Mouse (Mus musculus): Measurements from ENCODE around the gene Krt71. TPM values are rescaled to one million over a fixed set of nuclear protein-coding genes. Genes with fewer than 3 reads are reported as not detected.
"Not testable (repeated sequence)": the region's sequence is repeated elsewhere in the genome, so short reads cannot be mapped to it uniquely, and the experiment has no call there.

Krt71 gene
- total and polyA plus RNA-seq, 2 experiments: not detected

DNA sequence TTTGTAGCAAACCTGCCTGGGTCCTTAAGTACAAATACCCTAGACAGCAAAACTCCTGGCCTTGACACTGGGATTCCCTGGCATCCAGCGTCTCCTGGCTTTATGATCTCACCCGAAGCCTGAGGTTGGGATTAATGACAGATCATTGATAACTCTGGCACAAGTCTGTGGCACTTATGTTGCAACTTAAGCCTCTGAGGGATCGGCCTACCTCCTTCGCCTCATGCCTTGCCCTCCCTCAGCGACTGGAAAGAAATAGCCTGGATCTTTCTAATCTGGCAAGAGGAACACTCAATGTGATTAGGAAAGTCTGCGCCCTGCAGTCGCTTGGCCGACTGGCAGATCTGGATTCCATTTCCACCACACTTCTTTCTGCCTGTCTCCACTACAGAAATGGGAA lies 43.0 kb downstream of the Krt71 start:
- no peak overlapping the region for H3K27ac ChIP-seq (replicated peaks; ENCODE audit: insufficient read depth, low read depth, low read length)
- no peaks in the 10 kb centered on the region; the same call in 1 of the 2 replicates for H3K27me3 ChIP-seq (ENCODE audit: control insufficient read depth, insufficient read depth, low read length)
- H3K79me2 ChIP-seq (ENCODE audit: control insufficient read depth, insufficient read depth, low read length): no peaks in the 10 kb centered on the region
- 83% methylated on average over 8 of the region's 8 CpGs for WGBS
- no peaks in the 10 kb centered on the region for H3K4me1 ChIP-seq (ENCODE audit: control insufficient read depth, insufficient read depth, low read length)
- no peak overlapping the region for H3K4me3 ChIP-seq (ENCODE audit: insufficient read depth, low read depth, low read length)
- H3K36me3 ChIP-seq (ENCODE audit: control insufficient read depth, insufficient read depth, low read length): no peaks in the 10 kb centered on the region
- DNase-seq (ENCODE audit: extremely low read depth, low read depth, low spot score): no peak
- TF ChIP-seq POLR2A (IDR thresholded peaks at IDR 0.05; ENCODE audit: extremely low read depth, insufficient read depth, low read length): no peak
- TF ChIP-seq CTCF (IDR thresholded peaks at IDR 0.05; ENCODE audit: low read depth, low read length): no peak
- no peak overlapping the region for H3K9ac ChIP-seq (ENCODE audit: low read depth, low read length)

DNA sequence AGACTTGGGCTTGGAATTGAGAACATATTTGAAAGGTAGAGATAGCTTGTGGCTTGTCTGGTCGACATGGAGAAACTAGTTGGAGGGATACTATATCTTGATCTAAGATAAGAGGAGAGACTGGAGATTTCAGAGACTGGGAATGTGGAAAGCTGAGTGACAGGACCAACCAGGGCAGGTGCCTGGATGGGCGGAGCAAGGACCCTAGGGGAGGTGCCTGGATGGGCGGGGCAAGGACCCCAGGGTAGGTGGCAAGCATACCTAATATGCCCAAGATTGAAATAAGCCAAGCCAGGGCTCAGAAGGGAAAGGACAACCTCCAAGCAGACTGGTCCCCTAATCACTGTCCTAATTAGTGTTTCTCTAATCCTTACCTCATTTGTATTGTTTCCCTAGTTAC lies 43.7 kb downstream of the Krt71 start:
- H3K4me3 ChIP-seq (ENCODE audit: insufficient read depth, low read depth, low read length): no peak overlapping the region
- no peaks in the 10 kb centered on the region for H3K4me1 ChIP-seq (ENCODE audit: control insufficient read depth, insufficient read depth, low read length)
- H3K79me2 ChIP-seq (ENCODE audit: control insufficient read depth, insufficient read depth, low read length): no peaks in the 10 kb centered on the region
- TF ChIP-seq POLR2A (IDR thresholded peaks at IDR 0.05; ENCODE audit: extremely low read depth, insufficient read depth, low read length) (no peak), CTCF (IDR thresholded peaks at IDR 0.05; ENCODE audit: low read depth, low read length) (no peak)
- H3K27me3 ChIP-seq (ENCODE audit: control insufficient read depth, insufficient read depth, low read length): no peaks in the 10 kb centered on the region; the same call in 1 of the 2 replicates
- DNase-seq (ENCODE audit: extremely low read depth, low read depth, low spot score): no peak
- no peak overlapping the region for H3K27ac ChIP-seq (replicated peaks; ENCODE audit: insufficient read depth, low read depth, low read length)
- no peak overlapping the region for H3K9ac ChIP-seq (ENCODE audit: low read depth, low read length)
- 37% methylated on average over 3 of the region's 3 CpGs for WGBS
- H3K36me3 ChIP-seq (ENCODE audit: control insufficient read depth, insufficient read depth, low read length): no peaks in the 10 kb centered on the region

DNA sequence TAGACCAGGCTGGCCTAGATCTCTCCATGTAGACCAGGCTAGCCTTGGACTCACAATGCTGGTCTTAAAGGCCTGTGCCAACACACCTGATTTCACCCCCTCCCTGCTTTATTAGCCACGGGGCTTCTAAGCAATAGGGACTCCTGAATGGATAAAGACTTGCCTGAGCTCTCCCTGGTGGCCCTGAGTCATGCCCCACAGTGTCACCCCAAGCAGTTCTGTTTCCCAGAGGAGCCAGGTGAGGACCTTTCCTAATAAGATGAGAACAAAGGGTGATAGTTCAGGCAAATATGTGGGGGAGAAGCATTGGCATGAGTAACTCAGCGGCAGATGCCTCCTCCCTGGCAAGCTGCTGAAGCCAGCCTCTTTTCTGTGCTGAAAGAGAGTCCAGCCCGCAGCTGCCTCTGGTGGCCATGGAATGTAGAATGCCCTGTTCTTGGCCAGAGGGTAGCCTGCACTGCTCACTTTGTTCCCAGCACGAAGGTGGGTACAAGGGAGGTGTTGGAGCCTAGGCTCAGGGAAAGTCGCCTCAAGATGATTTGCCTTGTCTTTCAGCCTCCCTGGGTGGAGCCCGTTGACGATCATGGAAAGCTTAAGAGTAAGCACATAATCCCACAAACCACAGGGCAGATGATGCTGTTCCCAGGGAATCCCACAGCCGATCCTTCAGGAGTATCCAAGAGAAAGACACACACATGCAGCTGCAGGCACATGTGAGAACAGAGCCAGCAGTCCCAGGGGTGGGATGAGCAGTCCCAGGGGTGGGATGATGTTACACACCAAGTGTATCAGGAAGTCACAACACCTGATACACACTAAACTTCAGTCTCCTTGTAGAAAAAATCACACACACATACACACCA lies 45.4 kb downstream of the Krt71 start:
- 62% methylated on average over 8 of the region's 8 CpGs for WGBS
- DNase-seq (ENCODE audit: extremely low read depth, low read depth, low spot score): no peak

DNA sequence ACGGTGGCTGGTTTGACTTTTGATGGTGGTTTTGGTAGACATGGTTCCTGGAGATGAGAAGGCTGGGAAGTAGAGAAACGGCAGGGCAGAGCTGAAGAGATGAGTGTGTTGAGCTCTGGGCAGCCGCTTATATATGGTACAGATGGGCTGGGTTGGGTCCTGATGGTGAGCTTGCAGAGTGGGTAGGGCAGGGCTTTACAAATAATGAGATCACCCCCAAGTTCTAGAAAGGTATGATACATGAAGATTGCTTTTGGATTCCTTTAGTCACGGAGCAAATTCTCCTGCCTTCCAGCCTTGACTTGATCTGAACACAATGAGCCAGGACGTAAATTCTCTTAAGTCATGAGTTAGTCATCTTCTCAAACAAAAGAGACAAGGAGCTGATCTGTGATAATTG lies 48.7 kb downstream of the Krt71 start, which contains the start of gene Krt6a:
Gene Krt6a (minus strand): TSS at position 101 of the 400 bp plus-strand sequence.
- 69% methylated on average over 5 of the region's 5 CpGs for WGBS

More for the DNA sequence above, 45.4 kb downstream of the Krt71 start:
- H3K27ac ChIP-seq (replicated peaks; ENCODE audit: insufficient read depth, low read depth, low read length): no peak overlapping the region
- no peak overlapping the region for H3K9ac ChIP-seq (ENCODE audit: low read depth, low read length)
- H3K79me2 ChIP-seq (ENCODE audit: control insufficient read depth, insufficient read depth, low read length): no peaks in the 10 kb centered on the region
- no peaks in the 10 kb centered on the region for H3K4me1 ChIP-seq (ENCODE audit: control insufficient read depth, insufficient read depth, low read length)
- H3K27me3 ChIP-seq (ENCODE audit: control insufficient read depth, insufficient read depth, low read length): no peaks in the 10 kb centered on the region; the same call in 1 of the 2 replicates
- H3K36me3 ChIP-seq (ENCODE audit: control insufficient read depth, insufficient read depth, low read length): no peaks in the 10 kb centered on the region
- no peak for TF ChIP-seq POLR2A (IDR thresholded peaks at IDR 0.05; ENCODE audit: extremely low read depth, insufficient read depth, low read length)
- TF ChIP-seq CTCF (IDR thresholded peaks at IDR 0.05; ENCODE audit: low read depth, low read length): no peak
- no peak overlapping the region for H3K4me3 ChIP-seq (ENCODE audit: insufficient read depth, low read depth, low read length)

DNA sequence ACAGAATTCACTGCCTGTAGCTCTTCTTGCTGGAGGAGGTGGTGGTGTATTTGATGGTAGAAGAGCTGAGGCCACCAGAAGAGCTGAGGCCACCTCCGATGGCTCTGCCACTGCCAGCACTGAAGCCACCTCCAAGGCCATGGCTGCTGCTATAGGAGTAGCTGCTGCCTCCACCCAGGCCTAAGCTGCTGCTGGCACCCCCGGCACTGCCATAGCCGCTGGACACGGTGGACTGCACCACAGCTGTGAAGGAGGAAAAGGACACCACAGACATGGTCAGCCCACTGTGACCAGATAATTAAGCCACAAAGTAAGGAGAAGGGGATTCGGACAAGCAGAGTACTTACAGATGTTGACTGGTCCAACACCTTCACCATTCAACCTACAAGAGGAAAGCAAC lies 52.4 kb downstream of the Krt71 start:
- H3K4me3 ChIP-seq (ENCODE audit: insufficient read depth, low read depth, low read length); H3K4me1 ChIP-seq (ENCODE audit: control insufficient read depth, insufficient read depth, low read length); H3K9ac ChIP-seq (ENCODE audit: low read depth, low read length); H3K36me3 ChIP-seq (ENCODE audit: control insufficient read depth, insufficient read depth, low read length); H3K27me3 ChIP-seq (ENCODE audit: control insufficient read depth, insufficient read depth, low read length); H3K79me2 ChIP-seq (ENCODE audit: control insufficient read depth, insufficient read depth, low read length); H3K27ac ChIP-seq (replicated peaks; ENCODE audit: insufficient read depth, low read depth, low read length); DNase-seq (ENCODE audit: extremely low read depth, low read depth, low spot score): not testable (repeated sequence)
- 82% methylated on average over 5 of the region's 5 CpGs for WGBS

More for the DNA sequence above, 48.7 kb downstream of the Krt71 start, which contains the start of gene Krt6a:
- Histone ChIP-seq H3K4me1 (ENCODE audit: control insufficient read depth, insufficient read depth, low read length) (no peaks in the 10 kb centered on the region), H3K4me3 (ENCODE audit: insufficient read depth, low read depth, low read length) (no peak within 1 kb of the TSS), H3K27me3 (ENCODE audit: control insufficient read depth, insufficient read depth, low read length) (no peaks in the 10 kb centered on the region; the same call in 1 of the 2 replicates), H3K79me2 (ENCODE audit: control insufficient read depth, insufficient read depth, low read length) (no peaks in the 10 kb centered on the region), H3K27ac (replicated peaks; ENCODE audit: insufficient read depth, low read depth, low read length) (no peak within 1 kb of the TSS), H3K36me3 (ENCODE audit: control insufficient read depth, insufficient read depth, low read length) (no peaks in the 10 kb centered on the region), H3K9ac (ENCODE audit: low read depth, low read length) (no peak within 1 kb of the TSS)
- TF ChIP-seq POLR2A (IDR thresholded peaks at IDR 0.05; ENCODE audit: extremely low read depth, insufficient read depth, low read length) (no peak), CTCF (IDR thresholded peaks at IDR 0.05; ENCODE audit: low read depth, low read length) (no peak)
- no peak for DNase-seq (ENCODE audit: extremely low read depth, low read depth, low spot score)

DNA sequence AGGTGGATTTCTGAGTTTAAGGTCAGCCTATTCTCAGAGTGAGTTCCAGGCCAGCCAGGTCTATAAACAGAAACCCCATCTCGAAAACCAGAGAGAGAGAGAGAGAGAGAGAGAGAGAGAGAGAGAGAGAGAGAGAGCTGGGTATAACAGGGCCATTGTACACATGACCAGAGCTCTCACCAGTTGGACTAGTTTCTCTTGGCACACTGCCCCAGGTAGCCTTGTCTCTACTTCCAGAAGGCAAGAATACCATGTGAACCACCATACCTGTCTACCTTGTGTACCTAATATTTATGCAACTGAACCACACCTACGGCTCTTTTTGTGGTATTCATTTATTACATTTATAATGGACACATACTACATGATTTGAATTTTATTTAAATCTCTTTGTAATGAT lies 54.7 kb downstream of the Krt71 start:
- Histone ChIP-seq H3K4me1 (ENCODE audit: control insufficient read depth, insufficient read depth, low read length) (no peaks in the 10 kb centered on the region), H3K36me3 (ENCODE audit: control insufficient read depth, insufficient read depth, low read length) (no peaks in the 10 kb centered on the region), H3K27me3 (ENCODE audit: control insufficient read depth, insufficient read depth, low read length) (no peaks in the 10 kb centered on the region), H3K27ac (replicated peaks; ENCODE audit: insufficient read depth, low read depth, low read length) (no peak overlapping the region), H3K4me3 (ENCODE audit: insufficient read depth, low read depth, low read length) (no peak overlapping the region), H3K79me2 (ENCODE audit: control insufficient read depth, insufficient read depth, low read length) (no peaks in the 10 kb centered on the region), H3K9ac (ENCODE audit: low read depth, low read length) (no peak overlapping the region)
- TF ChIP-seq CTCF (IDR thresholded peaks at IDR 0.05; ENCODE audit: low read depth, low read length) (no peak), POLR2A (IDR thresholded peaks at IDR 0.05; ENCODE audit: extremely low read depth, insufficient read depth, low read length) (no peak)
- 49% methylated on average over 2 of the region's 2 CpGs for WGBS
- DNase-seq (ENCODE audit: extremely low read depth, low read depth, low spot score): no peak

Other genes starting within 250 kb of the Krt71 start
- not detected in 2 replicates for gene Gm49425, start 225.8 kb downstream of the Krt71 start, total RNA-seq (2014; rRNA removed)
- gene Gm49425, start 225.8 kb downstream of the Krt71 start, polyA plus RNA-seq (2012; rRNA removed): not detected in 2 replicates
- not detected in 2 replicates for gene Krt84, start 210.3 kb downstream of the Krt71 start, total RNA-seq (2014; rRNA removed)
- gene Krt84, start 210.3 kb downstream of the Krt71 start, polyA plus RNA-seq (2012; rRNA removed): not detected in 2 replicates
- not detected in 2 replicates for gene Krt82, start 192.4 kb downstream of the Krt71 start, total RNA-seq (2014; rRNA removed)
- not detected in 2 replicates for gene Krt82, start 192.4 kb downstream of the Krt71 start, polyA plus RNA-seq (2012; rRNA removed)
- gene Krt90, start 180.2 kb downstream of the Krt71 start, total RNA-seq (2014; rRNA removed): not detected in 2 replicates
- gene Krt90, start 180.2 kb downstream of the Krt71 start, polyA plus RNA-seq (2012; rRNA removed): not detected in 2 replicates
- gene Krt75, start 169.2 kb downstream of the Krt71 start, total RNA-seq (2014; rRNA removed): not detected in 2 replicates
- gene Krt75, start 169.2 kb downstream of the Krt71 start, polyA plus RNA-seq (2012; rRNA removed): not detected in 2 replicates
- gene Gm5414, start 114.9 kb downstream of the Krt71 start, total RNA-seq (2014; rRNA removed): not detected in 2 replicates
- gene Gm5414, start 114.9 kb downstream of the Krt71 start, polyA plus RNA-seq (2012; rRNA removed): not detected in 2 replicates
- gene Gm5478, start 95.7 kb downstream of the Krt71 start, total RNA-seq (2014; rRNA removed): not detected in 2 replicates
- not detected in 2 replicates for gene Gm5478, start 95.7 kb downstream of the Krt71 start, polyA plus RNA-seq (2012; rRNA removed)
- gene Krt6b, start 62.8 kb downstream of the Krt71 start, total RNA-seq (2014; rRNA removed): not detected in 2 replicates
- not detected in 2 replicates for gene Krt6b, start 62.8 kb downstream of the Krt71 start, polyA plus RNA-seq (2012; rRNA removed)
- not detected in 2 replicates for gene Krt6a, start 48.8 kb downstream of the Krt71 start, total RNA-seq (2014; rRNA removed)
- not detected in 2 replicates for gene Krt6a, start 48.8 kb downstream of the Krt71 start, polyA plus RNA-seq (2012; rRNA removed)
- gene Krt5, start 30.2 kb downstream of the Krt71 start, total RNA-seq (2014; rRNA removed): not detected in 2 replicates
- gene Krt5, start 30.2 kb downstream of the Krt71 start, polyA plus RNA-seq (2012; rRNA removed): not detected in 2 replicates
- not detected in 2 replicates for gene Krt72, start 43.4 kb upstream of the Krt71 start, total RNA-seq (2014; rRNA removed)
- gene Krt72, start 43.4 kb upstream of the Krt71 start, polyA plus RNA-seq (2012; rRNA removed): not detected in 2 replicates
- gene Krt73, start 59.2 kb upstream of the Krt71 start, total RNA-seq (2014; rRNA removed): not detected in 2 replicates
- not detected in 2 replicates for gene Krt73, start 59.2 kb upstream of the Krt71 start, polyA plus RNA-seq (2012; rRNA removed)
- gene Krt2, start 75.1 kb upstream of the Krt71 start, total RNA-seq (2014; rRNA removed): not detected in 2 replicates
- not detected in 2 replicates for gene Krt2, start 75.1 kb upstream of the Krt71 start, polyA plus RNA-seq (2012; rRNA removed)
- gene Krt1, start 107.7 kb upstream of the Krt71 start, total RNA-seq (2014; rRNA removed): not detected in 2 replicates
- not detected in 2 replicates for gene Krt1, start 107.7 kb upstream of the Krt71 start, polyA plus RNA-seq (2012; rRNA removed)
- not detected in 2 replicates for gene Krt77, start 126.6 kb upstream of the Krt71 start, total RNA-seq (2014; rRNA removed)
- gene Krt77, start 126.6 kb upstream of the Krt71 start, polyA plus RNA-seq (2012; rRNA removed): not detected in 2 replicates
- gene Krt76, start 149.8 kb upstream of the Krt71 start, total RNA-seq (2014; rRNA removed): not detected in 2 replicates
- gene Krt76, start 149.8 kb upstream of the Krt71 start, polyA plus RNA-seq (2012; rRNA removed): not detected in 2 replicates
- gene Krt4, start 181.6 kb upstream of the Krt71 start, total RNA-seq (2014; rRNA removed): not detected in 2 replicates
- gene Krt4, start 181.6 kb upstream of the Krt71 start, polyA plus RNA-seq (2012; rRNA removed): 0.06 TPM in 1 of 2 replicates, not detected in the other
- gene Krt79, start 197.2 kb upstream of the Krt71 start, total RNA-seq (2014; rRNA removed): 0.09 TPM in 1 of 2 replicates, not detected in the other
- 0.04 and 0.10 TPM in 2 replicates for gene Krt79, start 197.2 kb upstream of the Krt71 start, polyA plus RNA-seq (2012; rRNA removed)
- gene Krt78, start 211.2 kb upstream of the Krt71 start, total RNA-seq (2014; rRNA removed): not detected in 2 replicates
- gene Krt78, start 211.2 kb upstream of the Krt71 start, polyA plus RNA-seq (2012; rRNA removed): not detected in 2 replicates